Mouse (Mus musculus) limb, embryonic 14.5 days (tissue): ENCODE data around the gene Pdlim4. TPM values are rescaled to one million over a fixed set of nuclear protein-coding genes. Genes with fewer than 3 reads are reported as not detected.
A peak's percentile ranks its signal among the peaks of the same experiment; 100 is the strongest.

ENCODE experiments used
- ATAC-seq: fragments of 200-750 bp; cut with Nextera tagmentation; 2 replicates; pipeline ENCODE4 v1.8.0; 2017; ENCODE audit warnings: low read depth, moderate number of reproducible peaks, moderate TSS enrichment; ENCODE audit not compliant: low FRiP score
- DNase-seq: peaks from one replicate; pipeline ENCODE4 v3.0.0-alpha.2; 2015; ENCODE audit warnings: low spot score
- H3K27ac ChIP-seq: fragments of 300-500 bp; sonication (generic); replicated peaks from 2 replicates; pipeline ENCODE4 v1.5.1; 2014; ENCODE audit warnings: low read depth, mild to moderate bottlenecking, low read length, moderate library complexity, mixed read lengths
- H3K27me3 ChIP-seq: fragments of 300-500 bp; sonication (generic); 2 replicates; pipeline ENCODE4 v1.6.1; 2014; ENCODE audit warnings: low read length, mixed read lengths; ENCODE audit not compliant: control insufficient read depth, insufficient read depth
- H3K36me3 ChIP-seq: fragments of 300-500 bp; sonication (generic); 2 replicates; pipeline ENCODE4 v1.6.1; 2014; ENCODE audit warnings: mild to moderate bottlenecking, low read length, moderate library complexity, mixed read lengths; ENCODE audit not compliant: control insufficient read depth, insufficient read depth
- H3K4me1 ChIP-seq: fragments of 300-500 bp; sonication (generic); 2 replicates; pipeline ENCODE4 v1.6.1; 2014; ENCODE audit warnings: antibody characterized with exemption, low read length, mixed read lengths; ENCODE audit not compliant: control insufficient read depth, insufficient read depth
- H3K4me2 ChIP-seq: fragments of 300-500 bp; sonication (generic); replicated peaks from 2 replicates; pipeline ENCODE4 v1.6.1; 2014; ENCODE audit warnings: low read depth, mild to moderate bottlenecking, low read length, moderate library complexity; ENCODE audit not compliant: severe bottlenecking
- H3K4me3 ChIP-seq: fragments of 300-500 bp; sonication (generic); replicated peaks from 2 replicates; pipeline ENCODE4 v1.5.1; 2014; ENCODE audit warnings: low read length
- H3K9ac ChIP-seq: fragments of 300-500 bp; sonication (generic); 2 replicates; pipeline ENCODE4 v1.6.1; 2014; ENCODE audit warnings: mild to moderate bottlenecking, low read depth, low read length, moderate library complexity; ENCODE audit not compliant: severe bottlenecking
- H3K9me3 ChIP-seq: fragments of 300-500 bp; sonication (generic); 2 replicates; pipeline ENCODE4 v1.6.1; 2016; ENCODE audit warnings: low read length; ENCODE audit not compliant: control insufficient read depth
- POLR2A ChIP-seq: fragments of 200-500 bp; IDR thresholded peaks from 2 replicates; pipeline ENCODE4 v1.8.0; 2012; ENCODE audit warnings: inconsistent platforms, mild to moderate bottlenecking, moderate library complexity, borderline replicate concordance; ENCODE audit not compliant: insufficient read depth, insufficient read length; ENCODE audit errors: extremely low read depth
- WGBS: fragments of 180-500 bp; shearing (Covaris S2); extraction: QIAGEN DNeasy Blood & Tissue Kit; methylation state at CpG from one replicate; pipeline ENCODE4 v1.1.7; 2014; 5-methylcytosine and 5-hydroxymethylcytosine counted together
- polyA plus RNA-seq, 2 experiments: library from polyadenylated mRNA; depleted of rRNA in 1 of 2; stranded (reverse) in 1 of 2; unstranded in 1 of 2; fragments of >200 nt; fragmentation: Nextera tagmentation in 1 of 2; extraction: Ambion mirVana in 1 of 2; gene quantifications; 2 replicates each; pipeline versions ENCODE4 v1.2.1 to v1.2.3; 2012 to 2014

Pdlim4 gene
- polyA plus RNA-seq, 2 experiments = 115 to 129 TPM

GRCm38 (mm10) chr11:54060316-54060715 is 8.5 kb downstream of the Pdlim4 start:
- Histone ChIP-seq H3K4me2 (peak overlapping the region; percentile 25; the same call in 1 of the 2 replicates), H3K36me3 (peaks cover 36% of the 10 kb centered on the region), H3K9ac (no peak overlapping the region)

GRCm38 (mm10) chr11:54059526-54059925 is 9.3 kb downstream of the Pdlim4 start:
- H3K4me1 ChIP-seq = peaks cover 77% of the 10 kb centered on the region
- no peak overlapping the region for H3K4me3 ChIP-seq
- H3K9me3 ChIP-seq = no peaks in the 10 kb centered on the region
- TF ChIP-seq POLR2A = no peak
- no peak overlapping the region for H3K9ac ChIP-seq
- 53% methylated on average over 1 of the region's 1 CpGs for WGBS
- H3K27ac ChIP-seq = peak overlapping the region; percentile 86; the same call in 1 of the 2 replicates
- DNase-seq (no peak), ATAC-seq (no peak)
- H3K27me3 ChIP-seq = no peaks in the 10 kb centered on the region
- H3K4me2 ChIP-seq = no peak overlapping the region
- H3K36me3 ChIP-seq = peaks cover 38% of the 10 kb centered on the region

More at GRCm38 (mm10) chr11:54060316-54060715, 8.5 kb downstream of the Pdlim4 start:
- peak; percentile 83 for ATAC-seq
- Histone ChIP-seq H3K27me3 (no peaks in the 10 kb centered on the region), H3K4me1 (peaks cover 80% of the 10 kb centered on the region), H3K9me3 (no peaks in the 10 kb centered on the region), H3K4me3 (no peak overlapping the region), H3K27ac (peak overlapping the region; percentile 86)
- peak; percentile 31; the same call in 1 of the 2 replicates for TF ChIP-seq POLR2A
- DNase-seq = peak; percentile 81
- WGBS = 4% methylated on average over 9 of the region's 9 CpGs

- Histone ChIP-seq H3K27ac (peak overlapping the region; percentile 28; the same call in 1 of the 2 replicates), H3K9me3 (no peaks in the 10 kb centered on the region), H3K4me1 (peaks cover 69% of the 10 kb centered on the region), H3K4me3 (no peak overlapping the region), H3K36me3 (peaks cover 43% of the 10 kb centered on the region), H3K4me2 (no peak overlapping the region), H3K27me3 (no peaks in the 10 kb centered on the region), H3K9ac (no peak overlapping the region)
- 15% methylated on average over 6 of the region's 6 CpGs for WGBS
- ATAC-seq (no peak), DNase-seq (no peak)
- TF ChIP-seq POLR2A = no peak
Measured at GRCm38 (mm10) chr11:54058643-54059042, 10.2 kb downstream of the Pdlim4 start.

- DNase-seq (no peak), ATAC-seq (no peak)
- Histone ChIP-seq H3K4me3 (no peak overlapping the region), H3K36me3 (peaks cover 46% of the 10 kb centered on the region), H3K9ac (no peak overlapping the region), H3K27me3 (no peaks in the 10 kb centered on the region), H3K9me3 (no peaks in the 10 kb centered on the region), H3K4me1 (peaks cover 64% of the 10 kb centered on the region), H3K27ac (peak overlapping the region; percentile 28), H3K4me2 (no peak overlapping the region)
- no peak for TF ChIP-seq POLR2A
- 34% methylated on average over 10 of the region's 10 CpGs for whole genome bisulfite sequencing
Measured at GRCm38 (mm10) chr11:54058056-54058617, 10.7 kb downstream of the Pdlim4 start.

- peak; percentile 43 for DNase-seq
- Histone ChIP-seq H3K36me3 (peaks cover 52% of the 10 kb centered on the region), H3K4me2 (no peak overlapping the region; the same call in 1 of the 2 replicates), H3K9ac (no peak overlapping the region), H3K27me3 (no peaks in the 10 kb centered on the region), H3K4me1 (peaks cover 57% of the 10 kb centered on the region), H3K9me3 (no peaks in the 10 kb centered on the region), H3K27ac (peak overlapping the region; percentile 28; the same call in 1 of the 2 replicates), H3K4me3 (no peak overlapping the region)
- peak; percentile 25; the same call in 1 of the 2 replicates for ATAC-seq
- no peak for TF ChIP-seq POLR2A
- WGBS = 0% methylated on average over 1 of the region's 2 CpGs
Measured at GRCm38 (mm10) chr11:54057428-54057827, 11.4 kb downstream of the Pdlim4 start.
